Mouse (Mus musculus) CH12.LX (cell line): Measurements from ENCODE around the gene March2. TPM values are rescaled to one million over a fixed set of nuclear protein-coding genes. Genes with fewer than 3 reads are reported as not detected.

Experiments
- DNase-seq: peaks from one replicate; pipeline ENCODE4 v3.0.0-alpha.2; 2013; ENCODE audit errors: extremely low read depth
- H3K27ac ChIP-seq: 2 replicates; pipeline ENCODE4 v1.5.1; 2012; ENCODE audit warnings: low read depth, mild to moderate bottlenecking, control low read depth, moderate library complexity; ENCODE audit not compliant: insufficient read depth
- H3K27me3 ChIP-seq: replicated peaks from 2 replicates; pipeline ENCODE3; 2012; ENCODE audit warnings: inconsistent platforms
- H3K36me3 ChIP-seq, 2 experiments: replicated peaks in 1 of 2; 2 replicates each; pipeline versions ENCODE3 to v1.6.1; 2012; ENCODE audit warnings: inconsistent platforms in 1 of 2, low read length in 1 of 2, mild to moderate bottlenecking in 1 of 2, mixed read lengths in 1 of 2, moderate library complexity in 1 of 2; ENCODE audit not compliant: control insufficient read depth in 1 of 2, insufficient read depth in 1 of 2
- H3K4me1 ChIP-seq, 2 experiments: 2 replicates each; pipeline ENCODE4 v1.6.1; 2012; ENCODE audit warnings: inconsistent platforms in 1 of 2, moderate library complexity in 1 of 2; ENCODE audit not compliant: insufficient read depth in 2 of 2, control insufficient read depth in 1 of 2
- H3K4me2 ChIP-seq: 2 replicates; pipeline ENCODE4 v1.6.1; 2012; ENCODE audit warnings: low read depth, mild to moderate bottlenecking, control low read depth; ENCODE audit not compliant: poor library complexity, insufficient read depth, severe bottlenecking
- H3K4me3 ChIP-seq, 3 experiments: fragments of 150-350 bp in 1 of 3; sonication (generic) in 1 of 3; replicated peaks in 1 of 3; 2 replicates each; pipeline versions ENCODE3 to v1.5.1; 2011 to 2012; ENCODE audit warnings: low read depth in 2 of 3, low read length in 2 of 3, mild to moderate bottlenecking in 2 of 3, moderate library complexity in 2 of 3, control low read depth in 1 of 3, improper control_type of control experiment in 1 of 3, inconsistent platforms in 1 of 3, mixed read lengths in 1 of 3; ENCODE audit not compliant: poor library complexity in 1 of 3
- H3K79me2 ChIP-seq: replicated peaks from 2 replicates; pipeline ENCODE4 v1.6.1; 2012; ENCODE audit warnings: mild to moderate bottlenecking, moderate library complexity; ENCODE audit not compliant: control insufficient read depth, poor library complexity, insufficient read depth, severe bottlenecking; ENCODE audit errors: extremely low read depth
- H3K9ac ChIP-seq: 2 replicates; pipeline ENCODE4 v1.6.1; 2012; ENCODE audit warnings: low read depth, mild to moderate bottlenecking, control low read depth, moderate library complexity; ENCODE audit not compliant: insufficient read depth
- H3K9me3 ChIP-seq: replicated peaks from 2 replicates; pipeline ENCODE3; 2012; ENCODE audit warnings: low read length, inconsistent platforms, mixed read lengths
- BHLHE40 ChIP-seq: IDR thresholded peaks from 2 replicates; pipeline ENCODE4 v1.6.1; 2011; ENCODE audit warnings: mild to moderate bottlenecking, low read depth, low read length, improper control_type of control experiment
- CHD2 ChIP-seq: IDR thresholded peaks from 2 replicates; pipeline ENCODE4 v1.6.1; 2011; ENCODE audit warnings: low read length, improper control_type of control experiment
- CTCF ChIP-seq, 2 experiments: IDR thresholded peaks in 1 of 2; conservative IDR thresholded peaks in 1 of 2; 2 replicates each; pipeline ENCODE4 v1.5.1; 2011 to 2012; ENCODE audit warnings: low read depth in 2 of 2, low read length in 2 of 2, improper control_type of control experiment in 1 of 2, inconsistent platforms in 1 of 2, mild to moderate bottlenecking in 1 of 2, moderate library complexity in 1 of 2
- E2F4 ChIP-seq: IDR thresholded peaks from 2 replicates; pipeline ENCODE4 v1.6.1; 2011; ENCODE audit warnings: low read depth, low read length, improper control_type of control experiment; ENCODE audit not compliant: insufficient replicate concordance
- ELF1 ChIP-seq: IDR thresholded peaks from 2 replicates; pipeline ENCODE4 v1.6.1; 2014; ENCODE audit warnings: low read depth, mild to moderate bottlenecking, inconsistent platforms, low read length, improper control_type of control experiment
- GABPA ChIP-seq: IDR thresholded peaks from 2 replicates; pipeline ENCODE4 v1.6.1; 2012; ENCODE audit warnings: low read depth, low read length, improper control_type of control experiment, inconsistent platforms; ENCODE audit not compliant: insufficient replicate concordance
- HCFC1 ChIP-seq: IDR thresholded peaks from 2 replicates; pipeline ENCODE4 v1.6.1; 2012; ENCODE audit warnings: low read depth, mild to moderate bottlenecking, inconsistent platforms, low read length, improper control_type of control experiment
- IRF4 ChIP-seq: IDR thresholded peaks from 2 replicates; pipeline ENCODE4 v1.6.1; 2014; ENCODE audit warnings: low read depth, mild to moderate bottlenecking, inconsistent platforms, low read length, improper control_type of control experiment
- JUN ChIP-seq: IDR thresholded peaks from 2 replicates; pipeline ENCODE4 v1.6.1; 2011; ENCODE audit warnings: low read depth, mild to moderate bottlenecking, low read length, improper control_type of control experiment, moderate library complexity; ENCODE audit not compliant: insufficient read depth
- JUND ChIP-seq: conservative IDR thresholded peaks from 2 replicates; pipeline ENCODE4 v1.6.1; 2011; ENCODE audit warnings: low read depth, low read length, improper control_type of control experiment
- KAT2A ChIP-seq: IDR thresholded peaks from 2 replicates; pipeline ENCODE4 v1.6.1; 2012; ENCODE audit warnings: low read length, improper control_type of control experiment, inconsistent platforms; ENCODE audit not compliant: insufficient replicate concordance
- MAFK ChIP-seq: IDR thresholded peaks from 2 replicates; pipeline ENCODE4 v1.6.1; 2011; ENCODE audit warnings: low read length, improper control_type of control experiment; ENCODE audit not compliant: insufficient replicate concordance
- MAX ChIP-seq: IDR thresholded peaks from 2 replicates; pipeline ENCODE4 v1.6.1; 2011; ENCODE audit warnings: low read length, improper control_type of control experiment
- MEF2A ChIP-seq: IDR thresholded peaks from 2 replicates; pipeline ENCODE4 v1.6.1; 2014; ENCODE audit warnings: low read depth, mild to moderate bottlenecking, inconsistent platforms, low read length, improper control_type of control experiment, borderline replicate concordance
- MYC ChIP-seq: IDR thresholded peaks from 2 replicates; pipeline ENCODE4 v1.6.1; 2011; ENCODE audit warnings: low read depth, mild to moderate bottlenecking, improper control_type of control experiment, low read length
- NRF1 ChIP-seq: IDR thresholded peaks from 2 replicates; pipeline ENCODE4 v1.6.1; 2014; ENCODE audit warnings: low read depth, mild to moderate bottlenecking, inconsistent platforms, low read length, improper control_type of control experiment, moderate library complexity
- POLR2A ChIP-seq: IDR thresholded peaks from 2 replicates; pipeline ENCODE4 v1.6.1; 2011; ENCODE audit warnings: low read depth, mild to moderate bottlenecking, improper control_type of control experiment, low read length
- POLR2AphosphoS2 ChIP-seq: IDR thresholded peaks from 2 replicates; pipeline ENCODE4 v1.6.1; 2011; ENCODE audit warnings: low read depth, low read length, improper control_type of control experiment
- RAD21 ChIP-seq: IDR thresholded peaks from 2 replicates; pipeline ENCODE4 v1.6.1; 2011; ENCODE audit warnings: low read depth, mild to moderate bottlenecking, low read length, improper control_type of control experiment, moderate library complexity
- RCOR1 ChIP-seq: conservative IDR thresholded peaks from 2 replicates; pipeline ENCODE4 v1.6.1; 2012; ENCODE audit warnings: low read depth, mild to moderate bottlenecking, inconsistent platforms, low read length, improper control_type of control experiment
- TBP ChIP-seq: conservative IDR thresholded peaks from 2 replicates; pipeline ENCODE4 v1.6.1; 2011; ENCODE audit warnings: low read depth, low read length, improper control_type of control experiment
- USF1 ChIP-seq: IDR thresholded peaks from 2 replicates; pipeline ENCODE4 v1.6.1; 2014; ENCODE audit warnings: low read depth, mild to moderate bottlenecking, inconsistent platforms, low read length, improper control_type of control experiment
- ZC3H11A ChIP-seq: IDR thresholded peaks from 2 replicates; pipeline ENCODE4 v1.6.1; 2012; ENCODE audit warnings: low read depth, mild to moderate bottlenecking, inconsistent platforms, low read length, improper control_type of control experiment
- ZKSCAN1 ChIP-seq: IDR thresholded peaks from 2 replicates; pipeline ENCODE4 v1.6.1; 2012; ENCODE audit warnings: low read depth, inconsistent platforms, low read length, improper control_type of control experiment, borderline replicate concordance
- ZMIZ1 ChIP-seq: IDR thresholded peaks from 2 replicates; pipeline ENCODE4 v1.6.1; 2012; ENCODE audit warnings: low read depth, mild to moderate bottlenecking, inconsistent platforms, low read length, improper control_type of control experiment
- ZNF384 ChIP-seq: IDR thresholded peaks from 2 replicates; pipeline ENCODE4 v1.6.1; 2012; ENCODE audit warnings: low read depth, low read length, improper control_type of control experiment, inconsistent platforms
- dilution Hi-C: fragments of 300-500 bp; cut with MboI; formaldehyde crosslinking; loops from 2 replicates; pipeline ENCODE4 v1.14.3; 2020; ENCODE audit warnings: low sequenced_read_pairs; ENCODE audit not compliant: extremely low pct_unique_long_range_greater_than_20kb, extremely low pct_ligation_motif_present
- in situ Hi-C: fragments of 300-500 bp; cut with MboI; formaldehyde crosslinking; loops from 3 replicates; pipeline ENCODE4 v1.14.3; 2019; ENCODE audit warnings: low sequenced_read_pairs, low pct_ligation_motif_present, low pct_unique_long_range_greater_than_20kb, mixed read lengths
- polyA plus RNA-seq: library from polyadenylated mRNA; unstranded; fragments of >175 nt; gene quantifications from 2 replicates; pipeline ENCODE4 v1.2.1, GENCODE M21; 2012; ENCODE audit warnings: low read depth; ENCODE audit not compliant: insufficient read length
- total RNA-seq, 2 experiments: library from RNA; depleted of rRNA; stranded (reverse); fragments of 300-350 nt in 1 of 2; fragments of >200 nt in 1 of 2; gene quantifications; 2 replicates each; pipeline ENCODE4 v1.2.3; 2012 to 2014

Gene March2
- total and polyA plus RNA-seq, 3 experiments: 9.2 to 12.2 (median 9.3) TPM

GRCm38 (mm10) chr17:33649781-33650475 lies 68.5 kb downstream of the March2 start:
- no peak overlapping the region for H3K4me3 ChIP-seq
- no peak for DNase-seq
- dilution Hi-C loops: no loop called here
- H3K9ac ChIP-seq: no peak overlapping the region
- TF ChIP-seq E2F4 (no peak), ZNF384 (no peak), JUND (no peak), ZKSCAN1 (no peak), GABPA (no peak), ZC3H11A (no peak), POLR2AphosphoS2 (no peak), MEF2A (no peak), NRF1 (no peak), JUN (no peak), ELF1 (no peak), CTCF (conservative IDR thresholded peaks at IDR 0.05 in 1 of 2, IDR thresholded peaks at IDR 0.05 in 1 of 2; ENCODE audit: low read depth in 2 of 2, low read length in 2 of 2) (no peak), RAD21 (no peak), IRF4 (no peak), RCOR1 (no peak), BHLHE40 (no peak), POLR2A (no peak), KAT2A (no peak), TBP (no peak), MAX (no peak)
- in situ Hi-C loops: no loop called here
- H3K79me2 ChIP-seq: peaks cover 5% of the 10 kb centered on the region
- H3K4me1 ChIP-seq: peaks cover 0 to 2% of the 10 kb centered on the region in 2 experiments; a peak in 1 of 4 replicates
- peaks cover 76 to 95% of the 10 kb centered on the region in 2 experiments for H3K36me3 ChIP-seq
- H3K27ac ChIP-seq: no peak overlapping the region
- no peaks in the 10 kb centered on the region for H3K27me3 ChIP-seq
- no peak overlapping the region for H3K4me2 ChIP-seq
- H3K9me3 ChIP-seq: no peaks in the 10 kb centered on the region

- no peak overlapping the region for H3K4me3 ChIP-seq
- dilution Hi-C loops (no loop called here), in situ Hi-C loops (no loop called here)
- no peak overlapping the region for H3K9ac ChIP-seq
- H3K36me3 ChIP-seq: peaks cover 65 to 97% of the 10 kb centered on the region in 2 experiments
- DNase-seq: no peak
- no peak overlapping the region for H3K4me2 ChIP-seq
- no peak overlapping the region for H3K27ac ChIP-seq
- H3K79me2 ChIP-seq: no peaks in the 10 kb centered on the region
- no peaks in the 10 kb centered on the region for H3K9me3 ChIP-seq
- H3K4me1 ChIP-seq: peaks cover 0 to 16% of the 10 kb centered on the region in 2 experiments; a peak in 2 of 4 replicates
- TF ChIP-seq USF1 (no peak), CHD2 (no peak), HCFC1 (no peak), BHLHE40 (no peak), MYC (no peak), IRF4 (no peak), ZMIZ1 (no peak), ZKSCAN1 (no peak), ELF1 (no peak), MAFK (no peak), POLR2AphosphoS2 (no peak)
- H3K27me3 ChIP-seq: no peaks in the 10 kb centered on the region
Observed at GRCm38 (mm10) chr17:33645073-33645472, 73.4 kb downstream of the March2 start.
